Mouse (Mus musculus): ENCODE measurements around the gene Ttc5.
"Not testable (repeated sequence)": the region's sequence is repeated elsewhere in the genome, so short reads cannot be mapped to it uniquely, and the experiment has no call there.

Ttc5 gene

DNA sequence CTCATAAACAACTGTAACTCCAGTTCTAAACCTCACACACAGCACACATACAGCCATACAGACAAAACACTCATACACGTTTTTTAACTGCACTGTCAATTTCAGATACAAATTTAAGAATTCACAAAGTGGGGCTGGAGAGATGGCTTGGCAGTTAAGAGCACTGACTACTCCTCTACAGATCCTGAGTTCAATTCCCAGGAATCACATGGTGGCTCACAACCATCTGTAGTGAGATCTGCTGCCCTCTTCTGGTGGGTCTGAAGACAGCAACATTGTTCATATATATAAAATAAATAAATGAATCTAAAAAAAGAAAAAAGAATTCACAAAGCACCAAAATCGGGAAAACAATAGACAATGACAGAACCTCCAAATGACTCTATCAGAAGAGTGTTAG, 14.0 kb downstream of the Ttc5 start:
- peak; percentile 52 for DNase-seq (ENCODE audit: low read depth, low spot score)

DNA sequence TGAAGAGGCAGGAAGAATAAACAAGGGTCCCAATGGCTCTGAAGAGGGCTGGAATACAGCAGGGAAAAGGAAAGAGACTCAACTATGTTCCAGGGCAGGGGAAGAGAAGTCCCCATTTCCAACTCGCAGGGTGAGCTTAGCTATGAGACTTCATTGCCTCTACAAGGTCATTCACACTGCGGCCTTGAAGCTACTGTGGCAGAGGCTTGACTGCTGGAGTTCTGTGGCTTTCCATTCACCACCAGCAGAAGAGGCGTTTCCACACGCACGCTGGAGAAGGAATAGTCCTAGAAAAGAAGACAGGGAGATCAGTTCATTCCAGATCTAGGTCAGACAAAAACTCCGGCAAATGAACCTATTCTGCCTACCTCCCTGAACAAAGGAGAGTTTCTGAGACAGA, 19.6 kb downstream of the Ttc5 start:
- DNase-seq (ENCODE audit: low read depth, low spot score): no peak

DNA sequence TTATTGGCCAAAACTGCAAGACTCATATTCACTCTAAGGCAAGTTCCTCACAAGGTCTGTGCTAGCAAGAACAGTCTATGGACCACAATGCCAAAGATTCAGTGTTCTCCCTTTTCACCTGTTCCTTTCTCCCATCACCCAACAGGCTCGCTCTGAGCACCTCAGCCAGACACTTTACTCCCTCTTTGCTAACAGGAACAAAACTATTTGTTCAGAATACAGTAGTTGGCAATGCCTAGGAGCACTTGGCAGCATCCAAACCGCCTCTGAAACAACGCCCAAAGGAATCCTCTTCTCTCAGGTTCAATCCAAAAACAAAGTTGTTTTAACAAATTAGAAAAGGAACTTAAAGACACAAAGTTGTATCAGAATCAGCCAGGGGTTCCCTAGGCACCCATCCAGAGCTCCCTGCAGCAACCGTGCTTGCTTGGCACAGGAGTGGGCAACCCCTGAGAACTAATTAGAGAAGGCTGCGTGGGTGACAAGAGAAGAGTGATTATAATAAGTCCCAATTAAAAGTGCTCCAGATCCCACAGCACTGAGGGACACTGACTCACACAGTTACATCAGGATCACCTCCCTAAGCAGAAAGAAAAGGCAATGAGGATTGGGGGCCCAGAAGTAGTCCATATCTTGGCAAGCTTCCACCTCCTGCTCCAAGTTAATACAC, 26.8 kb downstream of the Ttc5 start:
- no peak for DNase-seq (ENCODE audit: low read depth, low spot score)

DNA sequence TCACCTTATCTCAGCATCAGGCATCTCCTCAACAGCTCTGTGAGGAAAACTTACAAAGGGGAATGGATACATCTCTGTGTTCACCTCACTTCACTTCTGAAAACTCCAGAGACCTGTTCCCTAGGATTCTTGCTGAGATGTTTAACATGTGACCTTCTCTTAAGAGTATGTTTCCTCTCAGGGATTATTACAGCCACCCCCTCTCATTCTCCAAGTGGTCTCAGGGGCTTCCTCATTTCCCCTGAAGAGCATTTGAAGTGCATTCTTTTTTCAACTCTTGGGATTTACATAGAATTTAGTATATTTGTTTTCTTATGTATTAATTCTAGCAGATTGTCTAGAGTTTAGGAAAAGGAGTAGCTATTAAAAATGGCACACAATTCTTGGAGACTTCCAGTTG, 40.3 kb downstream of the Ttc5 start, which contains the start of gene Olfr749:
Olfr749 (minus strand) TSS at position 101 of the 400 bp plus-strand sequence.
- DNase-seq (ENCODE audit: low read depth, low spot score): no peak

DNA sequence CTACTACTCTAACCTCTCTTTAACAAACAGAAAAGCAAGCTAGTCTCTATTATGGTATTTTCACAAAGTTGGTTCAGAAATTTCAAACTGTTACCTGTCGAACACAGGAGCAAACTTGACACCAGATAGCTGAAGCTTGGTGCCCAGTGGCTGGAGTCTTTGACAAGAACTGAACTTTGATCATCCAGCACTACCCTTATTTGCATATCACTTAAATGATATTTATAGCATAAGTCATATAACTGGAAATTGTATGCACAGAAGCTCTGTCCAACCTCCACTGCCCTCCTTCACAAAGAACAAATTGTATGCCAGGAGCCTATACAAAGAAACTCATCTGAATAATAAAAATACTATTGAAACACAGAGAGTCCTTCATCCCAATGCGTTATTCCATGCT, 43.7 kb downstream of the Ttc5 start:
- no peak for DNase-seq (ENCODE audit: low read depth, low spot score)

DNA sequence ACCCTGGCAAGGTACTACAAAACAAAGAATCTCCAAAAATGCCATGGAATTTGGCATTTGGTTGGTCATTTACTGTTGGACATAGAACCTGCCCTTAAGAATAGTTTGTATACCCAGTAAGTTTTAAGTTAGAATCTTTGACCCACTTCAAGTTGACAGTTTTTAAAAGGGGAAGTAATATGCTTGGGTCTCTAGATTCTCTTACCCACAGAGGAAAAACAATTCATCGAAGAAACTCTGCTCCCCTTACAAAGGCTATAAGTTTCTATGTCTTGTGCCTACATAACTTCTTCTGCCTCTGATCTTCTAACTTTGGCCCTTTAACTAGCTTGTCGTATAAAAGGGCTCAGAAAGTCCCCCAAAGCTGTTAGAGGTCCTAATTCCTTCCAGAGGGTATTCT, 45.0 kb downstream of the Ttc5 start:
- no peak for DNase-seq (ENCODE audit: low read depth, low spot score)

DNA sequence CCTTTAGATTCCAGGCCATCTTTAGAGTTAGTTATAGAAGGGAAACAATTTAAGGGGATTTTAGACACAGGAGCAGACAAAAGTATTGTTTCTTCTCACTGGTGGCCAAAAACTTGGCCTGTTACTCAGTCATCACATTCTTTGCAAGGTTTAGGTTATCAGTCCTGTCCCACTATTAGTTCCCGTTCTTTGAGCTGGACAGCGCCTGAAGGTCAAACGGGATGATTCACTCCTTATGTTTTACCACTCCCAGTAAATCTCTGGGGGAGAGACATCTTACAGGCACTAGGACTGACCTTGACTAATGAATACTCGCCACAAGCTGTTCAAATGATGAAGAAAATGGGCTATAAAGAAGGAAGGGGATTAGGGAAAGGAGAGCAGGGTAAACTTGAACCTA, 62.9 kb downstream of the Ttc5 start:
- DNase-seq (ENCODE audit: low read depth, low spot score): not testable (repeated sequence)

DNA sequence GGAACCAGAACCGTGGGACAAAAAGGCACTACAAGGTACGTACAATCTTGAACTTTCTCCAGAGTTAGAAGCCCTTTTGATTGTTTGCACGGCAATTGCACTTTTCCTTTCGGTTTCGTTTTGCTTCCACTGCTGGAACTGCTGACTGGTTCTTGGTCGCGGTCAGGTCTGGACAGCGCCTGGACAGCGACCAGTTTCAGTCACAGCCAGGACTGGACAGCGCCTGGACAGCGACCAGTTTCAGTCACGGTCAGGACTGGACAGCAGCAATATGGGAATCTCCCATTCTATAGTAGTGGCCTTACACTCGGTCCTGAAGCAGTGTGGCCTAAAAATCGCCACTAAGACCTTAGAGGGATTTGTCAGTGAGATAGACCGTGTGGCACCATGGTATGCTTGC, 65.4 kb downstream of the Ttc5 start:
- DNase-seq (ENCODE audit: low read depth, low spot score): peak; percentile 3
